Mouse (Mus musculus) embryo, embryonic 11.5 days (tissue): ENCODE results near the gene Nom1.

Source experiments
- DNase-seq: peaks from one replicate; pipeline ENCODE4 v3.0.0-alpha.2; 2012; ENCODE audit warnings: low read depth, low spot score

Gene Nom1

GRCm38 (mm10) chr5:29470851-29471394 lies 36.5 kb downstream of the Nom1 start:
- DNase-seq, result no peak

- DNase-seq, result no peak
These were observed 36.9 kb downstream of the Nom1 start for GRCm38 (mm10) chr5:29471396-29471795.

- DNase-seq, result no peak
These were observed 37.6 kb downstream of the Nom1 start for GRCm38 (mm10) chr5:29471855-29472665.

- DNase-seq, result no peak
These were observed 39.2 kb downstream of the Nom1 start for GRCm38 (mm10) chr5:29473551-29474245.

GRCm38 (mm10) chr5:29474246-29474960 lies 39.9 kb downstream of the Nom1 start:
- DNase-seq, result no peak

GRCm38 (mm10) chr5:29475041-29475440 lies 40.6 kb downstream of the Nom1 start:
- no peak for DNase-seq

GRCm38 (mm10) chr5:29475556-29475955 lies 41.1 kb downstream of the Nom1 start:
- no peak for DNase-seq

- no peak for DNase-seq
These were observed 41.6 kb downstream of the Nom1 start for GRCm38 (mm10) chr5:29476021-29476420.

GRCm38 (mm10) chr5:29477474-29478207 lies 43.2 kb downstream of the Nom1 start:
- no peak for DNase-seq

- no peak for DNase-seq
These were observed 44.0 kb downstream of the Nom1 start, which contains the start of gene Mnx1 for GRCm38 (mm10) chr5:29478208-29479197. Gene Mnx1 (minus strand): TSS chr5:29478470.

- DNase-seq, result no peak
These were observed 44.7 kb downstream of the Nom1 start for GRCm38 (mm10) chr5:29479198-29479593.

- DNase-seq, result no peak
These were observed 49.3 kb downstream of the Nom1 start for GRCm38 (mm10) chr5:29483801-29484200.

- DNase-seq, result no peak
These were observed 50.8 kb downstream of the Nom1 start for GRCm38 (mm10) chr5:29484965-29485940.

GRCm38 (mm10) chr5:29485941-29486320 lies 51.5 kb downstream of the Nom1 start:
- no peak for DNase-seq

GRCm38 (mm10) chr5:29487321-29487720 lies 52.9 kb downstream of the Nom1 start:
- no peak for DNase-seq

- DNase-seq, result no peak
These were observed 72.5 kb downstream of the Nom1 start for GRCm38 (mm10) chr5:29507013-29507412.
